Mouse (Mus musculus) hindlimb bud, embryonic 11.5 days (tissue): ENCODE data around the gene Adss.
"Not testable (repeated sequence)": the region's sequence is repeated elsewhere in the genome, so short reads cannot be mapped to it uniquely, and the experiment has no call there.

Source experiments
- DNase-seq: peaks from one replicate; pipeline ENCODE4 v3.0.0-alpha.2; 2012; ENCODE audit warnings: low read depth, low spot score; ENCODE audit errors: extremely low spot score

Gene Adss

DNA sequence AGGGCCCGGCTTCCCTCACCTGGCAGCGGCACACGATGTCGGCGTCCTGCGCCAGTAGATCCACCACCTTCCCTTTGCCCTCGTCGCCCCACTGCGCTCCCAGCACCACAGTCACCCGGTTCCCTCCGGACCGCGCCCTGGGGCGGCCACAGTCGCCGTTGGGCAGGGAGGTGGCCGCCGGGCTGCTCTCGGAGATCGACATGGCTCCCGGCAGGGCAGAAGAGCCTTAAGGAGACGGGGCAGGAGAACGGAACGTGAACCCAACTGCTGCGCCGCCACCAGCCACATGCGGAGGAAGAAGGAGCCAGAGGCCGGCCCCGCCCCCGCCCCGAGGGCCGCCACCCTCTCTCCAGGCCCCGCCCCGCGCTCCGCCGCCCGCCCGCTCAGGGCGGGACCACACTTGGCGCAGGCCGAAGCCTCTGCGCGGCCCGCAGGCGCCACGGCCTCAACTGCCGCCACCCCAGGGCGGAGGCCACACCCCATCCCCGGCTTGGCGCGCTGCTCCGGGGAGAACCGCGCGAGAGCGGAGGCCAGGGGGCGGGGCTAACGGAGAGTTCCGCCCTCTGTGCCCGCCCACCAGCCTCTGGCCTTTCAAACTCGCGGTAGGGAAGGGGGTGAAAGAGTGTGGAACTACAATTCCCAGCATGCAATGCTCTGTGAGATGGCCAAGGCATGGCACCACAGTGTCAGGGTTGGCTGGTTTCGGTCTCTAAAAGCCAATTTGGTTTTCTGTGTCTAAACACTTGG, at the start of gene Adss:
Gene Adss, minus strand, starts transcription at position 319 of the 747 bp plus-strand sequence.
- DNase-seq: peak; percentile 93

DNA sequence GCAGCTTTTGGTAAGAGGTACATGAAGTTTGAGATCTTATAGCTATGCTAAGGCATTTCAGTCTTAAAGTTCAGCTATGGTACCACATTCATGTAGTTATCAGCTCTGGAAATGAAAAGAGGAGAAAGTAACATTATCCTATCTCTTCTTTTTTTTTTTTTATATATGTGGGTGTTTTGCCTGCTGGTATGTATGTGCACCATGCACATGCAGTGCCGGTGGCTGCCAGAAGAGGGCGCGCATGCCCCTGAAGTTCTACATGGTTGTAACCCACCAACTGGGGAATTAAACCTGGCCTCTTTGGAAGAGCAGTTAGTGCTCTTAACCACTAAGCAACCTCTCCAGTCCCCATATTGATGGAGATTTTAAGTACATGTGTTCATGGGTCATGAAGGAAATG, 49.5 kb upstream of the Adss start:
- DNase-seq: not testable (repeated sequence)

DNA sequence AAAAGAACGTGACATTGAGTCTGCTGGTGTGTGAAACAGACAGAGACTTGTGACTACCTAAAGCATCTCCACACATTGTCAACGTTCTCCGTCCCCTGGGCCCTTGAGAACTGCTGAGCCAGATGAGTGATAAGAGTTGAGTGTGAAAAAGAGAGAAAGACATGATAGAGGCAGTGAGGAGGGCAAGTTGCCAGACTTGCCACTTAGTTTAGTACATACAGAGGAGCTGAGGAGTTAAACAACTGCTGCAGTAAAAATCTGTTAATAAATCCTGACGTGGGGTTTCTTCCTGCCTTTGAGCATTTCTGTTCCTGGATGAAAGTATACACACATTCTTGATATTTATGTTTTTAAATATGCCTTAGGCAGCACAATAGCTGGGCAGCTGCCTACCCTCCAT, 31.5 kb upstream of the Adss start:
- not testable (repeated sequence) for DNase-seq

DNA sequence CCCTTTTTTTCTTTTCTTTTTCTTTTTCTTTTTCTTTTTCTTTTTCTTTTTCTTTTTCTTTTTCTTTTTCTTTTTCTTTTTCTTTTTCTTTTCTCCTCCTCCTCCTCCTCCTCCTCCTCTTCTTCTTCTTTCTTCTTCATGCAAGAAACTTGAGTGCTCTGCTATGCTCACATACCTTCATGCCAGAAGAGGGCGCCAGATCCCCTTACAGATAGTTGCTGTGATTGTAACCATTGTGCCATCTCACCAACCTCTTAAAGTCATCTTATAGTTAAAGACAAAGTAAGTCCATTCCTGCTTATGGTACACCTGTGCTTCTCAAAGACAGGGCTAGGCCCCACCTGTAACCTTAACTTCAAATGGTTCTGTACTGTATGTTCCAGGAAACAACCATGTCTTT, 10.5 kb upstream of the Adss start:
- not testable (repeated sequence) for DNase-seq

DNA sequence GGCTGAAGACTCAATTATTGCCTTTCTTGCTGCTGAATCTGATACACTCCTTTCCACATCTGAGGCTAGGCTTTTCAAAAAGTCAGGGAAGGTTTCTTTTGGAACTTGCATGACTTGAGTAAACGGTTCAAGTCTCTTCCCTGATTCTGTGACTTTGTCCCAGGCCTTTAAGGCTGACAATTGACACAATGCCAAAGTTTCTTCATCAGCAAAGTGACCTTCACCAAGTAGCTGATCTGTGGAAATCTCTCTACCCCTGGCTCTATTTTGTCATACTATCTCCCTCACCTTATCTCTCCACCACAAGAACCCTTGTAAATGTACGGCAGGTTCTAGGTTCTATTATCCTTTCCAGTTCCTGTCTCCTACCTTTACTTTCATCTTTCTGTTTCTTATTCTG, 7.2 kb upstream of the Adss start:
- no peak for DNase-seq

DNA sequence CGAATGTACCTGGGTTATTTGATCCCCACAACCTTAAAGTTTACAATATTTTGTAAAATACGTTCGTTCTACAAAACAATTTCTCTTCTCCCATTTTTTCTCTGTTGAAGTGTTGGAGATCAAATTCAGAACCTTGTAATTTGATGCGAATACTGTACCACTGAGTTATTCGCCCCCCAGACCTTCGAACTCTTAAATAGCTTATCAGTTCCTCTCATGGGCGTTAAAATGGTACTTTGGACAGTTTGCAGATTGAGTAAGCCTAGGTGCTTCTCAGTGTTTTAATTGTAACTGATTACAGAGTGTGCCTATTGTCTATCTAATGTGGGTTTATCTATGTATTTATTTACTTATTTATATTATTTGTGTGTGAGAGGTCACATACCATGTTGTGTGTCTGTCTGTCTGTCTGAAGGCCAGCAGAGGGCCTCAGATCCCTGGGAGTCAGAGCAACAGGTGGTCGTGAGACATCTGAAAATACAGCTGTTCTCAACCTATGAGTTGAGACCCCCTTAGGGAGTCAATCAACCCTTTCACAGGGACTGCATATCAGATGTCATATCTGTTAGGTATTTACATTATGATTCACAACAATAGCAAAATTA, 942 bp upstream of the Adss start:
- DNase-seq: no peak

DNA sequence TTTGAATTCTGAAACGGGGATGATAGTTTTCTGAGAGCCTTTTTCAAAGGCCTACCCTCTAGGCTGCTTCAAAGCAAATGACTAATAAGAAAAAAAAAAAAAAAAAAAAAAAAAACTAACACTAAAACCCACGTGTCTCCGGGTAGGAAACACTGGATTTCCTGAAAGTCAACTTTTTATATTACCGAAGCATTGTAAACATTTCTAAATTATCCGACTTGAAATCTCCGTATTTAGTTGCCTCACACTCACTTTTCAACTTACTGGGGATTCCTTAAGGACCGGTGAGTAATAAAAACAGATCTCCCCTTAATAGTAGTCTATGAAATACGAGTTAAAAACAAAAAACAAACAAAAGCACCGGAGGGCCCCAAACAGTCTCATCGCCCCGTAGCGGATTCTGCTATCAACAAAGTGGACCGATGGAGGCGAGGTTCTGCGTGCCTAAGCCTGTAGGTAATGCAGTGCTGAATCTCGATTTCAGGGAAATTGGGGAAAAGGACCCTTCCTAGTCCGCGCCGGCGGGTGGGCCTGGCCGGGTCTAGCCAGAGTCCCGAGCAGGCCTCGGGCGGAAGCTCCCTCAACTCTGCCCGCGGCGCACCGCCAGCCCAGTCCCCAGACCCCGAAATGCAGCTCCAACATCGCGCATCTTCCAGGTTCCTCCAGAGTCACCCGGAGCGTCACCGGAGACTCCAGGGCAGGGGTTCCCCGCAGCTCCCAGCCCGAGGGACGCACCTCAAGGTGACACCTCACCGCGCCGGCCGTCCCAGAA, 704 bp downstream of the Adss start:
- DNase-seq: no peak

DNA sequence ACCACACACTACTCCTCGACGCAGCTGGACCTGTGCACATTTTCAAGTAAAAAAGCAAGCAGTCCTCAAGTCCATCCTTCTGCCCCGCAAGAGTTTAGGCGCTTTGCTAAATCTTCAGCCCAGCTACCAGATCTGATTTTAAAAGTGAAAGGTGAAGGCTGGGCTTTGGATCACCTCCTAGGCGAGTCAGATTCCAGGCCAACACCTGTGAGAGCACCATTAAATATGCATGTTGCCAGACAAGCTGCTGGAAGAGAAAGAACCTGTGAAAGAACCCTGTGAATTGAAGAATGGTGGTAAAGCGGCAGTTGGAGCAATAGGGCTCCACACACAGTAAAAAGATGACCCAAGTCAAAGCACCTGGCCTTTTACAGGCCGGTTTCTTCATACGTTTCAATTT, 1.4 kb downstream of the Adss start:
- no peak for DNase-seq

DNA sequence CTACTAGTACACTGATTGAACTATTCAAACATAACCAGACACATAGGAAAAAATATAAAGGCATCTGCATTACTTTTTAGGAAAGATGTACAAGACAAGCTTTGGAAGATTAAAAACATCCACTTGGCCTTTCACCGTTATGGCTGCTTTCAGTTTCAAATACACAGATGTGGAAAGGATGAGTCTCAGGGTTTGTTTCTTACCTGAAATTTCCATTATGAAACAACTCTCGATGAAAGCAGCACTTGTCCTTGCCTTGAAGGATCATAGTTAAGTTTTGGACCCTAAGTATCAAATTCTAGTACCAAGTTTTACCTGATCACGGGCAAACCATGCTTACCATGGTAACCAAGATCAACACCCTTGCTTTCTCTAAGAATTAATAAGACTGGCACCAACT, 3.5 kb downstream of the Adss start:
- no peak for DNase-seq

DNA sequence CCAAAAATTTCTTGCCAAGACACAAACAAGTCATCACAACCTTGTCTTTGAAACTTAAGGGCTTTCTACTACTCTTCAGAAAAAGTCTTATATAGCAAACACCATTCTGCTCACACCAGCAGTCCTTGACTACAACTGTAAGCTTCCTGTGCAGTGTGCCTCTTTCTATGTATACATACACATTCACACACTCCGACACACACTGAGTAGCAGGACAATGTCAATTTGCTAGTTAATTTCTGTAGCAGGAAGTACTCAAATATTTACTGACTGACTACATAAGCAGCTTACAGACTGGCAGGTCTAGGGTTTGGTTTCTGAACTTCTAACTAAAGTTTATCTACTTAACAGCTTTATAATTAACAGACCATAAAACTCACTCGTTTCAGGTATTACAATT, 18.9 kb downstream of the Adss start:
- DNase-seq: no peak

DNA sequence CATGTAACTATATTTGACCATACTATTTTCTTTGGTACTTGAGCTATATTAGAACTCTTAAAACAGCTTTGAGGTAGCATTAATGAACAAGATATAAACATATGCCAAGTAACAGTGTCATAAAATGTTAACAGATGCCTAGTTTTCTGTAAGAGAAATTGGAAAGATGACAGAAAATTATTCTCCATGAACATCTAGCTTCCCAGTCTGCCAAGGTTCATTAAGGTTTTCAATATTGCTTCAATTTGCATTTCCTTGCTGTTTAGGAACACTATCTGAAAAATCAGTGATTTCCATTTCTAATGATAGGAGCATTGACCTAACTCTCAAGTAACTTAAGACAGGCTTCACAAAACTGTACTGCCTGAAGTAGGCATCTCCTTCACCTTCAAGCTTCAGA, 27.4 kb downstream of the Adss start:
- no peak for DNase-seq

DNA sequence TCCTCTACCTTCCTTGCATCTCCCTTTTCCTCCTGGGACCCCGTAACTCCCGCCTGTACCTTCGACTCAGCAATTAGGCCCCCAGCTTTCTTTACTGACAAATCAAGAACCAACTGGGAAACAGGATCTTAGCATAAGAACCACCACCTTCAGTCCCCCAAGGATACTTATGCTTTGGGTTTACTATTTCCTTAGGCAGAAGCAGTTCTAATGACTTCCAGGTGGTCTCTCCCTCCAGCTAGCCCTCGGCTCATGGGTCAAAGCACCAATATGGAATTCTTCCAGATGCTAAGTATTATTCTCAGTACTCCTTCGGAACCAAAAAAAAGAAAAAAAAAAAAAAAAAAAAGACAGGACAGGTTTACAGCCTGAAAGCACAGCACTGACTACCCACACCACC, 39.1 kb downstream of the Adss start:
- peak; percentile 41 for DNase-seq

DNA sequence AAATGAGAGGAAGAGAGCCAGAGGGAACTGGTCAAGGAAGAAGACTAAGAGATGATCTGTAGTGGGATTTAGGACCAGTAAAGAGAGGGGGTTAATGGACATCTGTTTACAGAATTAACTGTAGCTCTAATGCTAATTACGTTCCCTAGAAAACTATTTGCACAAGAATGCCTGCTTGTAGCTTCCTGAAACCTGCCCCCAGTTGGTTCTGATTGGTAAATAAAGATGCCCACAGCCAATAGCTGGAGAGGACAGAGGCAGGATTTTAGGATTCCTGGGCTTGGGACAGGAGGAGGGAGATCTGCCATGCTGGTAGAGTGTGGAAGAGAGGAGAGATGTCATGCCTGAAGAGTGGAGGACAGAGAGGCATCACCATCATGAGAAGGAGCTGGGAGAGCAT, 42.8 kb downstream of the Adss start:
- no peak for DNase-seq

DNA sequence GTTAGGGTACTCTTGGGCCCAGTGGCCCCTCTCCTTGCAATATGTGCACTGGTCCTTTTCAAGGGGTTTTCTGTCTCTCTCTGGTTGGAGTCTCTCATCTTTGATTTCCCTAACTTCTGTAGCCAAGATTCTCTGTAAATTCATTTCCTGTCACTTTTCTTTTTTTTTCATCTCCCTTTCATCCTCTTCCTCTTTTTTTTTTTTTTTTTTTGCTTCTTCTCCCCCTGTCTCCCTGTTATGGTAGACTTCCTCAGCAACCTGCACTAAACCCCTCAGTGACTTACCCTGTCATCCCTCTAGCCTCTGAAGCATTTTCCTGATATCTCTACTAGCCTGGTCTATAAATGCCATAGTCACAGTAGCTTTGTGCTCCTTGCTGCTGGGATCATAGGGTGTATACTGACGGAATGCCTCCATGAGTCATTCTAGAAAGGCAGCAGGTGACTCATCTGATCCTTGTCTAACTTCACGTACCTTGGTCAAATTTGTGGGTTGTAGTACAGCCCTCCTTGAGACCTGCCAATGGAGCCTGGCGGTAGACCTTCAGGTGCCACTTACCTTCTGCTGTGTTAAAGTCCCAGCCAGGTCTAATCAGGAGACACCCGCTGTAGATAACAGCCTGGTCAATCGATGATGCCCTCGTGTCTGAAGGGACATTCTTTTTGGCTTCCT, 48.3 kb downstream of the Adss start:
- DNase-seq: no peak

DNA sequence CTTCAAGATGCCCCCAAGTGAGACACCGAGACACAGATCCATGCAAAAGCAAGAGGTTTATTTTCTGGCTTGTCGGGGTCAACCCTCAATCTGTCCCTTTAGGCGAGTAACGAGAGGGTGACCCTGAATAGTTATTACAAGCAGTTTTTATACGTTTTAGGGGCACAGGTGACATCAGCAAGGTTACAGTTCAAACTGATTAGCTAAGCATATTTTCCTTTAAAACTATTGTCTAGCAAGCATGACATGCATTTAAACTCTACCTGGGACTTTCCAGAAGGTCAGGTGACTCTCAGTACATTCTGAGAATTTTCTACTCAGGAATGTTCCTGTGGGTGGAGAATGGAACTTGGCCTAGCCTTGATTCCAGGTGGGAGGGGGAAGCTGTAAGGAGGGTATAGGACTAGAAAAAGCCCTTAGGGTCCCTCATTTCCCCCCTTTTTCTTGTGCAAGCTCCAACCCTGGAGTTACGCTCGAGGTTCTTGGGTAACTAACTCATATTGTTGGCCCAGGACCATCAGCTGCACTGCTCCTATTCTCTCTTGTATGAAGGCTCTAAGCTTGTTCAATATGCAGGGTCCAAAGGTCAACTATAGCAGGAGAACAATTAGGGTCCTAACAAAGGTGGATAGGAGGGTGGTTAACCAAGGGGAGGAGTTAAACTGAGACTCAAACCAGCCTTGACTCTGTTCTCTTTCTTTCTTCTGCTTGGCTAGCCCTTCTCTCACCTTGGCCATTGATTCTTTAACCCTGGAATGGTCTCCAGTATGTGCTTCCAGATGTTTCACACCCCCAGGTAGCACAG, 51.6 kb downstream of the Adss start:
- no peak for DNase-seq

DNA sequence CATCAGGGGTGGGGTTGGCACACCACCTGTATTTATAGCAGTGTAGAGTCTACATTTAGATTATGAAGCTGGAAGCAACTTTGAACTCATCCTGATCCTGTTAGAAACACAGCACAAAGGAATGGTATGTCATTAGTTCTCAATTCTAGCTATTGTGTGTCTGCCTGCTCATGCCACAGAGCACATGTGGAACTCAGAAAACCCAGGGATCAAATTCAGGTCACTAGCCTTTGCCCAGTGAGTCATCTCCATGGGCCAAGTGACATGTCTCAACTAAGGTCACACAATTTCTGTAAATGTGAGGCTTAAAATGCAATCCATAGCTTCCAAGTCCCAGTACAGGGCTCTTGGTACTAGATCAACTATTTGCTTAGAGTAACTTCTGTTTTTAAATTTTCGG, 54.2 kb downstream of the Adss start:
- DNase-seq: no peak

DNA sequence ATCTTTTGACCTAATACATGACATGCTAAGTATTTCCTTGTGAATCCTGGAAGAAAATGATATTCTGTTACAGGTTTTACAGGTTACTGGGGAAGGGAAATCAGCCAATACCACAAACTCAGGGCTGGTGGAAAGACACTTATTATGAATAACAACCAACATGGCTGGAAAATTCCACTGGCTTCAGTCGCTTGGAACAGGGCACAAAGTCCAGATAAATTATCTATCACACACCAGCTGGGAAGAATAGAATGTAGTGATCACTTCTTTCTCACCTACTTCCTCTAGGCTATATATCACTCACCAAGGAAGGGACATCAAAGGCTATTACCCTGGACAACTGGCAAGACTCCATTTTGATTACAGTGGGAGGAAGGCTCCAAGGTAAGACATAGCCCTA, 55.6 kb downstream of the Adss start:
- no peak for DNase-seq

DNA sequence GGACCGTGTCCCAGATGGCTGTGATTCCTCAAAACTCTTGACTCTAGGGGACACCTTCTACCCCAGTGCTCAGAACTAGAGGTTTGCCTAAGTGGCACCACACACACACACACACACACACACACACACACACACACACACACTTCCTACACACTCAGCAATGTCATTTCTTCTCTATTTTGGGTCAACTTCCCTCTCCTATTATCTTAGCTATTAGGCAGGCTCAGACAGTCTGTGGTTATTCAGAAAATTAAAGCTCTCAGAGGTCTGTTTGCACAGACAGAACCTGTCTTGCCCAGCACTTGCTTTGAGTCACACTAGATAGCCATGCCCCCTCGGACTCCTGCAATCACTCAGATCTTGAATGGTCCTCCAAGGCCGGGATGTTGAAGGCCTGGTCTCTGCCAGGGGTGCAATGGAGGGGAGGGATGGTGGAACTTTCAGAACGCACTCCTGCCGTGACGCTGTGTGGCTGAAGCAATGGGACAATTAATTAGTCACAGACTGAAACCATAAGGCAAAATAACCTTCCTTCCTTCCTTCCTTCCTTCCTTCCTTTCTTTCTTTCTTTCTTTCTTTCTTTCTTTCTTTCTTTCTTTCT, 58.7 kb downstream of the Adss start:
- no peak for DNase-seq

DNA sequence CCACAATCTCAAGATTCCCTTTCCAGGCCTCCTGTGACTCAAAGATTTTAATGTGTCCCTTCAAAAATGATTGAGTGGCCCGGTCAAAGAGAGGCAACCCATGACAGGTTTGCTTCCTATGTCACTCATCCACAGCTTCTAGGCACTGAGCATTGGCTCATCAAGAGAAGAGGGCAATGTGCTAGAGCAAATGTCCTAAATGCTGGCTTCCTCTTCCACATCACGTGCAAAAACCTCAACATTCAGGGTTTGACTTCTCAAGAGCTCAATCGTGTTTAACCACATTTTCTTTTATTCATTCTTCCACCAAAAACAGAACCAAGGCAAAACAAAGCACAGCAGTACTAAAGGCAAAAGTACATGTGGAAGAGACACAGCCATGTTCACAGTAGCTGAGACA, 64.3 kb downstream of the Adss start:
- no peak for DNase-seq
